Mouse (Mus musculus) neural tube, embryonic 15.5 days (tissue): ENCODE data around the gene Polr3h. TPM values are rescaled to one million over a fixed set of nuclear protein-coding genes. Genes with fewer than 3 reads are reported as not detected.

ENCODE experiments used
- ATAC-seq: fragments of 200-750 bp; cut with Nextera tagmentation; 2 replicates; pipeline ENCODE4 v1.8.0; 2017; ENCODE audit warnings: mild to moderate bottlenecking, moderate TSS enrichment, moderate library complexity; ENCODE audit not compliant: low FRiP score
- H3K27ac ChIP-seq: fragments of 300-500 bp; sonication (generic); replicated peaks from 2 replicates; pipeline ENCODE4 v1.5.1; 2015; ENCODE audit warnings: mild to moderate bottlenecking, inconsistent platforms
- H3K27me3 ChIP-seq: fragments of 300-500 bp; sonication (generic); replicated peaks from 2 replicates; pipeline ENCODE4 v1.6.1; 2015; ENCODE audit warnings: inconsistent platforms
- H3K36me3 ChIP-seq: fragments of 300-500 bp; sonication (generic); 2 replicates; pipeline ENCODE4 v1.6.1; 2015; ENCODE audit warnings: inconsistent platforms
- H3K4me1 ChIP-seq: fragments of 300-500 bp; sonication (generic); 2 replicates; pipeline ENCODE4 v1.6.1; 2015; ENCODE audit warnings: inconsistent platforms
- H3K4me2 ChIP-seq: fragments of 300-500 bp; sonication (generic); 2 replicates; pipeline ENCODE4 v1.6.1; 2015; ENCODE audit warnings: inconsistent platforms, mild to moderate bottlenecking, moderate library complexity
- H3K4me3 ChIP-seq: fragments of 300-500 bp; sonication (generic); replicated peaks from 2 replicates; pipeline ENCODE4 v1.5.1; 2015; ENCODE audit warnings: mild to moderate bottlenecking, inconsistent platforms
- H3K9ac ChIP-seq: fragments of 300-500 bp; sonication (generic); replicated peaks from 2 replicates; pipeline ENCODE4 v1.6.1; 2015; ENCODE audit warnings: mild to moderate bottlenecking, inconsistent platforms
- H3K9me3 ChIP-seq: fragments of 300-500 bp; sonication (generic); replicated peaks from 2 replicates; pipeline ENCODE4 v1.6.1; 2016; ENCODE audit warnings: inconsistent platforms
- WGBS: fragments of 180-500 bp; shearing (Covaris S2); methylation state at CpG from one replicate; pipeline ENCODE4 v1.1.7; 2015; ENCODE audit warnings: mixed read lengths; 5-methylcytosine and 5-hydroxymethylcytosine counted together
- polyA plus RNA-seq: library from polyadenylated mRNA; unstranded; fragments of >200 nt; fragmentation: Nextera tagmentation; extraction: Ambion mirVana; gene quantifications from 2 replicates; pipeline ENCODE4 v1.2.1, GENCODE M21; 2015

Polr3h gene
- polyA plus RNA-seq, 1 experiment from 2014 or later: 93.2 TPM

GRCm38 (mm10) chr15:81928277-81928676 lies 2.2 kb upstream of the Polr3h start:
- peaks cover 40% of the 10 kb centered on the region for H3K4me1 ChIP-seq
- no peak for ATAC-seq
- H3K27ac ChIP-seq: peak overlapping the region; percentile 49; the same call in 1 of the 2 replicates
- no peaks in the 10 kb centered on the region; the same call in 1 of the 2 replicates for H3K36me3 ChIP-seq
- WGBS: 32% methylated on average over 11 of the region's 11 CpGs
- no peak overlapping the region for H3K4me2 ChIP-seq
- H3K9ac ChIP-seq: no peak overlapping the region
- H3K4me3 ChIP-seq: no peak overlapping the region
- H3K27me3 ChIP-seq: no peaks in the 10 kb centered on the region
- no peaks in the 10 kb centered on the region for H3K9me3 ChIP-seq

- H3K4me1 ChIP-seq: peaks cover 39% of the 10 kb centered on the region
These were observed 1.7 kb upstream of the Polr3h start for GRCm38 (mm10) chr15:81927741-81928140.

GRCm38 (mm10) chr15:81926446-81926822 lies 394 bp upstream of the Polr3h start:
- Histone ChIP-seq H3K9ac (no peak overlapping the region), H3K4me2 (peak overlapping the region; percentile 94), H3K27me3 (no peaks in the 10 kb centered on the region), H3K4me1 (peaks cover 48% of the 10 kb centered on the region), H3K36me3 (no peaks in the 10 kb centered on the region; the same call in 1 of the 2 replicates), H3K27ac (peak overlapping the region; percentile 89), H3K9me3 (no peaks in the 10 kb centered on the region), H3K4me3 (peak overlapping the region; percentile 78)
- WGBS: 24% methylated on average over 9 of the region's 9 CpGs
- ATAC-seq: peak; percentile 43

More at GRCm38 (mm10) chr15:81927741-81928140, 1.7 kb upstream of the Polr3h start:
- WGBS: 40% methylated on average over 4 of the region's 4 CpGs
- peak overlapping the region; percentile 63 for H3K27ac ChIP-seq
- H3K4me3 ChIP-seq: no peak overlapping the region
- H3K9ac ChIP-seq: no peak overlapping the region
- no peaks in the 10 kb centered on the region for H3K9me3 ChIP-seq
- H3K4me2 ChIP-seq: no peak overlapping the region
- no peaks in the 10 kb centered on the region for H3K27me3 ChIP-seq
- ATAC-seq: no peak
- no peaks in the 10 kb centered on the region; the same call in 1 of the 2 replicates for H3K36me3 ChIP-seq

- 0 out of 2 replicates have a peak overlapping the region, but pooled peaks have one; percentile 13 for H3K27ac ChIP-seq
- H3K9ac ChIP-seq: peak overlapping the region; percentile 70
- no peaks in the 10 kb centered on the region; the same call in 1 of the 2 replicates for H3K36me3 ChIP-seq
- peak overlapping the region; percentile 78 for H3K4me3 ChIP-seq
- ATAC-seq: no peak
- peaks cover 52% of the 10 kb centered on the region for H3K4me1 ChIP-seq
- no peaks in the 10 kb centered on the region for H3K27me3 ChIP-seq
- H3K4me2 ChIP-seq: peak overlapping the region; percentile 94
- 88% methylated on average over 11 of the region's 11 CpGs for WGBS
- H3K9me3 ChIP-seq: no peaks in the 10 kb centered on the region
These were observed 1.1 kb downstream of the Polr3h start for GRCm38 (mm10) chr15:81924933-81925332.

- Histone ChIP-seq H3K9me3 (no peaks in the 10 kb centered on the region), H3K9ac (no peak overlapping the region), H3K36me3 (peaks cover 12% of the 10 kb centered on the region; the same call in 1 of the 2 replicates), H3K4me3 (no peak overlapping the region), H3K4me1 (peaks cover 47% of the 10 kb centered on the region), H3K27me3 (no peaks in the 10 kb centered on the region), H3K4me2 (peak overlapping the region; percentile 13; the same call in 1 of the 2 replicates), H3K27ac (peak overlapping the region; percentile 62)
- ATAC-seq: no peak
- 71% methylated on average over 5 of the region's 5 CpGs for WGBS
These were observed 4.8 kb downstream of the Polr3h start for GRCm38 (mm10) chr15:81921255-81921654.

- H3K9ac ChIP-seq: no peak overlapping the region
- no peaks in the 10 kb centered on the region for H3K27me3 ChIP-seq
- H3K4me2 ChIP-seq: no peak overlapping the region
- WGBS: 78% methylated on average over 10 of the region's 10 CpGs
- H3K36me3 ChIP-seq: peaks cover 17% of the 10 kb centered on the region
- H3K9me3 ChIP-seq: no peaks in the 10 kb centered on the region
- peaks cover 47% of the 10 kb centered on the region for H3K4me1 ChIP-seq
- peak overlapping the region; percentile 62 for H3K27ac ChIP-seq
- no peak for ATAC-seq
- no peak overlapping the region for H3K4me3 ChIP-seq
These were observed 5.4 kb downstream of the Polr3h start for GRCm38 (mm10) chr15:81920546-81921217.

- Histone ChIP-seq H3K9me3 (no peaks in the 10 kb centered on the region), H3K4me2 (no peak overlapping the region), H3K4me3 (no peak overlapping the region), H3K27me3 (no peaks in the 10 kb centered on the region), H3K27ac (no peak overlapping the region), H3K36me3 (peaks cover 32% of the 10 kb centered on the region), H3K9ac (no peak overlapping the region), H3K4me1 (peaks cover 32% of the 10 kb centered on the region)
- WGBS: 90% methylated on average over 5 of the region's 5 CpGs
- no peak for ATAC-seq
These were observed 7.0 kb downstream of the Polr3h start for GRCm38 (mm10) chr15:81919062-81919461.

- Histone ChIP-seq H3K9ac (no peak overlapping the region), H3K4me1 (peaks cover 21% of the 10 kb centered on the region), H3K9me3 (no peaks in the 10 kb centered on the region), H3K4me2 (no peak overlapping the region), H3K36me3 (peaks cover 45% of the 10 kb centered on the region), H3K4me3 (no peak overlapping the region), H3K27me3 (no peaks in the 10 kb centered on the region), H3K27ac (no peak overlapping the region)
- ATAC-seq: no peak
- WGBS: 59% methylated on average over 6 of the region's 6 CpGs
These were observed 8.2 kb downstream of the Polr3h start for GRCm38 (mm10) chr15:81917621-81918463.

GRCm38 (mm10) chr15:81917201-81917600 lies 8.8 kb downstream of the Polr3h start:
- no peak overlapping the region for H3K9ac ChIP-seq
- no peak overlapping the region for H3K27ac ChIP-seq
- H3K9me3 ChIP-seq: no peaks in the 10 kb centered on the region
- no peak overlapping the region for H3K4me3 ChIP-seq
- H3K4me1 ChIP-seq: peaks cover 16% of the 10 kb centered on the region
- peaks cover 51% of the 10 kb centered on the region for H3K36me3 ChIP-seq
- no peak for ATAC-seq
- no peak overlapping the region for H3K4me2 ChIP-seq
- WGBS: 94% methylated on average over 12 of the region's 12 CpGs
- no peaks in the 10 kb centered on the region for H3K27me3 ChIP-seq

GRCm38 (mm10) chr15:81915663-81916062 lies 10.4 kb downstream of the Polr3h start:
- H3K36me3 ChIP-seq: peaks cover 65% of the 10 kb centered on the region
- H3K27ac ChIP-seq: no peak overlapping the region
- H3K9me3 ChIP-seq: no peaks in the 10 kb centered on the region
- H3K27me3 ChIP-seq: no peaks in the 10 kb centered on the region
- 86% methylated on average over 5 of the region's 5 CpGs for WGBS
- peaks cover 4% of the 10 kb centered on the region for H3K4me1 ChIP-seq
- H3K4me2 ChIP-seq: no peak overlapping the region
- H3K4me3 ChIP-seq: no peak overlapping the region
- no peak overlapping the region for H3K9ac ChIP-seq
- ATAC-seq: no peak

- H3K4me3 ChIP-seq: no peak overlapping the region
- H3K4me1 ChIP-seq: peaks cover 2% of the 10 kb centered on the region
- H3K27ac ChIP-seq: no peak overlapping the region; the same call in 1 of the 2 replicates
- 82% methylated on average over 5 of the region's 5 CpGs for WGBS
- no peak overlapping the region for H3K9ac ChIP-seq
- no peak for ATAC-seq
- no peak overlapping the region for H3K4me2 ChIP-seq
- no peaks in the 10 kb centered on the region for H3K9me3 ChIP-seq
- H3K27me3 ChIP-seq: no peaks in the 10 kb centered on the region
- H3K36me3 ChIP-seq: peaks cover 75% of the 10 kb centered on the region
These were observed 11.4 kb downstream of the Polr3h start for GRCm38 (mm10) chr15:81914668-81915067.
